Mouse (Mus musculus): ENCODE measurements at regions not wholly inside any gene's neighbourhood (a gene's known extent, or its start where the extent isn't known, plus 50 kb on each side); places are given as distances from the start of the nearest gene placed in this dataset.
"Not testable (repeated sequence)": the region's sequence is repeated elsewhere in the genome, so short reads cannot be mapped to it uniquely, and the experiment has no call there.

DNA sequence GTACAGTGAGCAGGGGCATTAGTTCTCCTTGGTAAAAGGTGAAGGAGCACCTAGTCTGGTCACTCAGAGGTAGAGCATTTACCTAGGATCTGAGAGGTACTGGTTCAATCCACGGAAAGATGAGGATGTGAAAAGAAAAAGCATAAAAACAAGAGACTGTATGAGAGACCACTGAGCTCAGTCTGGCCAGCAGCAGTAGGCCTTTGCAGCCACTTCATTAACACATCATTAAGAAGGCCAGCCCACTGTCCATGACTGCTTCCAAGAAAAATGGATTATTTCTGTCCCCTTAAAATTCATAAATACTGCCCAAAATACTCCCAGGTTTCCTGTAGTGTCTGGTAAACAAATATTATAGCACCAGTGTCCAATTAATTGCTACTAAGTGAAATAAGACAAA lies 499.3 kb upstream of the 4930578C19Rik start:
- ChIA-PET POLR2A (no interaction called here), CTCF (no interaction called here)
- in situ Hi-C loops (cut with MboI; ENCODE audit: low pct_unique_long_range_greater_than_20kb) = loop anchor here (5.0 kb wide), 1 partner anchor 37 kb away; no protein-coding TSS in a partner anchor

DNA sequence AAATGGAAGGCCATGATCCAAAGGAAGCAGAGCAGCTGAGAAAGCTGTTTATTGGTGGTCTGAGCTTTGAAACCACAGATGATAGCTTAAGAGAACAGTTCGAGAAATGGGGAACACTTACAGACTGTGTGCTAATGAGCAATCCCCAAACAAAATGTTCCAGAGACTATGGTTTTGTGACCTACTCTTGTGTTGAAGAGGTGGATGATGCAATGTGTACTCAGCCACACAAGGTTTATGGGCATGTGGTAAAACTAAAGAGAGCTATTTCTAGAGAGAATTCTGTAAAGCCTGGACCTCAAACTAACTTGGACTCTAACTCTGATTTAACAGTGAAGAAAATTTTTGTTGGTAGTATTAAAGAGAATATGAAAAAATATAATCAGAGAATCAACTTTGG lies 481.4 kb upstream of the 4930578C19Rik start:
- ChIA-PET CTCF (no interaction called here), POLR2A (no interaction called here)
- peaks cover 36% of the 10 kb centered on the region for H3K27me3 ChIP-seq
- no peak for DNase-seq (ENCODE audit: low read depth, low spot score)
- ATAC-seq = no peak
- in situ Hi-C loops (cut with MboI; ENCODE audit: low pct_unique_long_range_greater_than_20kb) = no loop called here
- no peak for TF ChIP-seq CTCF (IDR thresholded peaks at IDR 0.05)

More for the DNA sequence above, 499.3 kb upstream of the 4930578C19Rik start:
- ATAC-seq = no peak
- DNase-seq (ENCODE audit: low read depth, low spot score) = no peak
- peaks cover 28% of the 10 kb centered on the region for H3K27me3 ChIP-seq
- no peak for TF ChIP-seq CTCF (IDR thresholded peaks at IDR 0.05)

DNA sequence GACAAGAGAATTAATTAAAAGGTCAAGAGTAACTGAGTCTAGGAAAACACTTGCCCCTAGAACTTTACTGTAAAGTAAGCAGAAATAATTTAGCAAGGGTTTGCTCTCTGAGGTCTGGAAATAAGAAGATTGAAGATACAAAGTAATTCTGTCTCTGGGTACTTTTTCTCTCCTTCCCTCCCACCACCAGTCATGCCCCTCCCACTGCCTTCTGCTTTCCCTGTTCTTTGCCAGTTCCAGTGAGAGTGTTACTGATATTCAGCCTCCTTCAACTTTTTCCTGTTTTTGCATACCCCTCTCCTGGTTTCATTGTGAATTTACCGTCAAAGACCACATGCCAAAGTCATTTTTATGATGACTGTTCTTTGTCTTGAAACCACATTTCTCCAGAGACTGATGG lies 472.1 kb upstream of the 4930578C19Rik start:
- DNase-seq (ENCODE audit: low read depth, low spot score) = no peak
- H3K27me3 ChIP-seq = peaks cover 11% of the 10 kb centered on the region
- ATAC-seq = no peak
- POLR2A ChIA-PET = no interaction called here
- TF ChIP-seq CTCF (IDR thresholded peaks at IDR 0.05) = no peak
- CTCF ChIA-PET = no interaction called here
- in situ Hi-C loops (cut with MboI; ENCODE audit: low pct_unique_long_range_greater_than_20kb) = no loop called here

DNA sequence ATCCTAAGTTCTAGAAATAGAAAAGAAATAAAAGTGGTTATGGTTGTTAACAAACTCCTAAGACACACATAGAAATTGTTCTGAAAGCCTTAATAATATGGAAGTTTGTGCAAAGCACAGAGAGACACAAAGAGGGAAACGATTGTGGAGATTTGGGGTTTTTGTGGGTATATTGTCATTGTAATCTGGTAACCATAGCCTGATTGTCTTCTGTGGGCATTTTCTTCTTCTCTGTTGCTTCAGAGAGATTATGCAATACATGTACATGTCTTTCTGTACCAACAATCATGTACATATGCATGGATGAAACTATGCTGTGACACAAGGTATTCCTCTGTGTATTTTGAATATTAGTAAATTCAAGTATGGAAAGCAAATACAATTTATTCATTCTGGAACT lies 461.9 kb upstream of the 4930578C19Rik start:
- peaks cover 60% of the 10 kb centered on the region for H3K27me3 ChIP-seq
- DNase-seq (ENCODE audit: low read depth, low spot score) = no peak
- CTCF ChIA-PET = no interaction called here
- POLR2A ChIA-PET = no interaction called here
- ATAC-seq = no peak
- in situ Hi-C loops (cut with MboI; ENCODE audit: low pct_unique_long_range_greater_than_20kb) = no loop called here
- TF ChIP-seq CTCF (IDR thresholded peaks at IDR 0.05) = no peak

DNA sequence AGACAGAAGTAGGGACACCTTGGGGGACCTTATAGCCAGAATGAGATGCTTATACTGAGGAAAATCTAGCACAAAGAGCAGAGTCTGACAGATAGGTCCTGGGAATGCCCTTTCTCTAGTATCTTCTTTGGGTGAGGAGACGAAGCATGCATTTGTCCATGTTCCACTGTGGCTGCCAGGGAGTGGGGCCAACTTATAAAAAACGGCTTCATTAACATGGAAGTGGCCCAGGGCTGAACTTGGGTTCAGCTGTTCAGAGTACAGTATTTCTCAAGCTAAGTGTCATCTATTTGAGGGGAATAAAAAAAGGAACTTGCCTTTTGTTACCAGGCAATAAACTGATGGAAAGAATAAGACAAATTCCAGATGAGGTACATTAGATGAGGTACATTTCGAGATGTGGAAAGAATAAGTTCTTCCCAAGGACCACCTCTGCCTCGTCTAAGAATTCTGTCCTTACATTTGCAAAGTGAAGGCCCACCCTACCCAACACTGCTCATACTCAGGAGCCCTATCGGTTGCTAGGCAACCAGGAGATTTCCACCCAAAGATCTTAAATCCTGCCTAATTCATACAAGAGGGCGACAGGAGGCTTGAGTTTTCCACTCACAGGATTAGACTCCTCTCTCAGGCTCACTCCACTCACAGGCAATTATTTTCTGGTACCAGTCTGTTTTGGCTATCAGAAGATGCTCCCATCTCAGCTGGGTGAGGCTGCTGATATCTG lies 460.3 kb upstream of the 4930578C19Rik start:
- DNase-seq (ENCODE audit: low read depth, low spot score) = no peak
- no peak for TF ChIP-seq CTCF (IDR thresholded peaks at IDR 0.05)
- CTCF ChIA-PET = interaction anchor here (1.1 kb wide), 1 partner anchor 41 kb away, joined by 3 read pairs; no protein-coding TSS in a partner anchor
- ATAC-seq = no peak
- peaks cover 64% of the 10 kb centered on the region for H3K27me3 ChIP-seq
- in situ Hi-C loops (cut with MboI; ENCODE audit: low pct_unique_long_range_greater_than_20kb) = no loop called here
- POLR2A ChIA-PET = no interaction called here

DNA sequence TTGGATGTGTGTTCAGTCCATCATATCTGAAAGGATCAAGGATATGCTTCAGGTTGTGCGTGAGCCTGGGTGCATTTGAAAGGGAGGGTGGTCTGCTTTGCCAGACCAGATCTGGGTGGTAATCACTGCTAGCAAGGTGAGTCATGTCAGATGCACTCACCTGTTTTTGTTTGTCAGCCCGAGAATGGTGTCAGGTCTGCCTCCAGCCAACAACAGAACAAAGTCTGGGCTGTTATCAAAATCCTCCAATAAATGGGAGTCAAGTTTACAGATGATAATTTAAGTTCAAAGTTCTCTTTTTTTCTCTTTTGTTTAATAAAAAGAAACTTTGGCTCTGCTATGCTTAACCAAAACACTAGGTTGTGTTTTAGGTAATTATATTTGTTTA lies 421.6 kb upstream of the 4930578C19Rik start:
- CTCF ChIA-PET = no interaction called here
- in situ Hi-C loops (cut with MboI; ENCODE audit: low pct_unique_long_range_greater_than_20kb) = loop anchor here (5.0 to 10.0 kb wide), 3 partner anchors 282 to 1092 kb away; no protein-coding TSS in a partner anchor
- H3K27me3 ChIP-seq = peaks cover 37% of the 10 kb centered on the region
- ATAC-seq (no peak), DNase-seq (ENCODE audit: low read depth, low spot score) (no peak)
- POLR2A ChIA-PET = no interaction called here
- no peak for TF ChIP-seq CTCF (IDR thresholded peaks at IDR 0.05)

DNA sequence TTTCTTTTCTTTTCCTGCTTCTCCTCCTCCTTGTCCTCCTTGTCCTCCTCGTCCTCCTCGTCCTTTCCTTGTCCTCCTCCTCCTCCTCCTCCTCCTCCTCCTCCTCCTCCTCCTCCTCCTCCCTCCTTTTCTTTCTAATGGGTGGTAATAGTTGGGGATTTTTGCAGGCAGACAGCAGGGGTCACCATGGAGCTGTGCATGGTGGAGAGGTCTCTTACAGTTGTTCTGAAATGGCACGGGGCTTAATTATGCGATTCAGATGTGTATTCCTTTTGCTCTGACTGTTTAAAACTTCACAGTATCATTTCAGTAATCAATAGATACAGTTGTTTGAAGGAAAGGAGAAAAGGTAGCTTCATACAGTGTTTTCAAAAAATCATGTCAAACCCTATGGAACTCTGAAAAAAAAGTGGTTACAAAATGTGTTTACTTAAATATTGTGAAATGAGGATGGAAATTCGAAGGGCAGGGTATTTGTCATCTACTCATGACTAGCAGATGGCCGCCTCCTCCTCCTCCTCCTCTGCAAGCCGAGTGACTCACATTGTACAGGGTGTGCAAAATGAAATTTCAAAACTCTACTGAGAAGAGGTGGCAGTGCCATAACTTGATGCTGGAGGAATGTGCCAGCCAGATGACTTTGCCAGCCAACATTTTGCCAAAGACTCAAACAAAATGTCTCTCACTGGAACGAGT lies 421.0 kb upstream of the 4930578C19Rik start:
- CTCF ChIA-PET = no interaction called here
- POLR2A ChIA-PET = interaction anchor here (0.7 kb wide), 1 partner anchor 192 kb away, joined by 3 read pairs; no protein-coding TSS in a partner anchor
- ATAC-seq = no peak
- peaks cover 32% of the 10 kb centered on the region for H3K27me3 ChIP-seq
- TF ChIP-seq CTCF (IDR thresholded peaks at IDR 0.05) = peak; percentile 62
- in situ Hi-C loops (cut with MboI; ENCODE audit: low pct_unique_long_range_greater_than_20kb) = loop anchor here (5.0 to 10.0 kb wide), 3 partner anchors 283 to 1093 kb away; no protein-coding TSS in a partner anchor
- no peak for DNase-seq (ENCODE audit: low read depth, low spot score)

DNA sequence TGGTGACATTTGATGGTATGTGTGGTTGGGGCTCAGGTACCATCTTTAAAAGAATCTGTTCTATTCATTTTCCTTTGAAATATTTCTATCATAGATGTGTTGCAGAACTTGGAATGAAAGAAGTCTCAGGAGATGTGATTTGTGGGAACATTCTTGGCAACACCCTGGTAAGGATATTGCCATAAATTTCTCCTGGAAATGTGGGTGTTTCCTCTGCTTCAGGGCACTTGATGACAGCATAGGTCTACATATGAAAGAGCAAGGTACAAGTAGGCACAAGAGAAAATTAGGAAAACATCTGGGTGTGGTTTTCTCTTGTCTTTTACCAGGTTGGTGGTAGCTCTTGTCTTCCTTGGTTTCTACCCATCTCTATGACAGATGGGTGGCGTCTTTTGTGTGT lies 414.5 kb upstream of the 4930578C19Rik start:
- ChIA-PET POLR2A (no interaction called here), CTCF (no interaction called here)
- TF ChIP-seq CTCF (IDR thresholded peaks at IDR 0.05) = no peak
- in situ Hi-C loops (cut with MboI; ENCODE audit: low pct_unique_long_range_greater_than_20kb) = no loop called here
- ATAC-seq (no peak), DNase-seq (ENCODE audit: low read depth, low spot score) (no peak)
- peaks cover 7% of the 10 kb centered on the region for H3K27me3 ChIP-seq

DNA sequence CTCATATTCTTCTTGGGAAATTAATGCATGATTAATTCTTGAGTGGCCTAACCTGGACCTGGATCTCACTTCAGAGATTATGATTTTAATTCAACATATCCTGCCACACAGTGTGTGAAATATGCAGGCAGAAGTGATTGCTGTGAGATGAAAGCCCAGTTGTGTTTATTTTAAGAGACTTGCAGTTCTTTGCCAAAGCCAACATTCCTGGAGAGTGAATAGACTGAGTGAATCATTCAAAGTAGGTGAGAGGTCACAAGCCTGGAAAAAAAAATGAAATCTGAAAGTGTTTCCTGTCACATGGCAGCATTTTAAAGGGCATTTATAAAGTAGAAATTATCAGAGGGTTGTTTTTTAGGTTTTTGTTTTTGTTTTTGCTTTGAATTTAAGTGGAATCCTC lies 412.9 kb upstream of the 4930578C19Rik start:
- CTCF ChIA-PET = no interaction called here
- ATAC-seq (peak; percentile 93), DNase-seq (ENCODE audit: low read depth, low spot score) (peak; percentile 67)
- peaks cover 3% of the 10 kb centered on the region for H3K27me3 ChIP-seq
- TF ChIP-seq CTCF (IDR thresholded peaks at IDR 0.05) = no peak
- in situ Hi-C loops (cut with MboI; ENCODE audit: low pct_unique_long_range_greater_than_20kb) = loop anchor here (25.0 kb wide), 1 partner anchor 587 kb away; no protein-coding TSS in a partner anchor
- POLR2A ChIA-PET = no interaction called here

DNA sequence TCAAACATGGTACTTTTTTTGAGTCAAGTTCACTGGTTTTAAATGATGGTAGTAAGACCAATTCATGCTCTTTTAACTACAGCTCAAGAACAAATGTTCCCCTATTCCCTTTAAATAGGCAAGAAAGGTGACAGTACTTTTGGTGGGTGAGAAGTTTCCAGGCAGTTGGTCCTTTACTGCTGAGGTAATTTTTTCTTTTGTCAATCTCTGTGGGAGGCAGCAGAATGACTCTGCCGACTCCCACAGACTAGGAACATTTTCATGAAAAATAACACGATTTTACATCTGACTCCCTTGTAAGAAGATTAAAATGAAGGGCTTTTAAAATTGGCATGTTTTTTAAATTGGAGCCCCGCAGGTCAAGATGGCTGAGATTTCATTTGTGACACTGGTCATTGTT lies 377.5 kb upstream of the 4930578C19Rik start:
- DNase-seq (ENCODE audit: low read depth, low spot score) = no peak
- peaks cover 34% of the 10 kb centered on the region for H3K27me3 ChIP-seq
- POLR2A ChIA-PET = no interaction called here
- CTCF ChIA-PET = no interaction called here
- in situ Hi-C loops (cut with MboI; ENCODE audit: low pct_unique_long_range_greater_than_20kb) = no loop called here
- TF ChIP-seq CTCF (IDR thresholded peaks at IDR 0.05) = no peak
- ATAC-seq = no peak

DNA sequence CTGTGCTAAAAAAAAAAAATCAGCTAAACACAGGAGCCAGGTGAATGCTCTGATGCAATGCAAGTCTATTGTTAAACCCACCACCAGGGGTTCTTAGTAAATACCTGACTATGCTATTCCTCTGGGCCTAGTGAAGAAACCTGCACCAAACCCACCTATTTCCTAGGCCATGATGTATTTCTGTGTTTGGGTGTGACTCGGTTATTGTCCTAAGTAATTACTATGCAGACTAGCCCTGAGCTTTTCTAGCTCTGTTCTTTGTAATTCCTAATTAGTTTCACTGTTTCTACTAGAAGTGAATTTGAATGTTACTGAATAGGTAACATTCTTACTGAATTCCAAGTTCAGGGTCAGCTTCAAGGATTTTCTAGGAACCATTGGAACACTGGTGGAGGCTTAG lies 363.8 kb upstream of the 4930578C19Rik start:
- DNase-seq (ENCODE audit: low read depth, low spot score); CTCF ChIA-PET; in situ Hi-C loops (cut with MboI; ENCODE audit: low pct_unique_long_range_greater_than_20kb); ATAC-seq; POLR2A ChIA-PET; H3K27me3 ChIP-seq: not testable (repeated sequence)
